Mouse (Mus musculus): ENCODE data around the gene Lingo3.

Lingo3 gene

DNA sequence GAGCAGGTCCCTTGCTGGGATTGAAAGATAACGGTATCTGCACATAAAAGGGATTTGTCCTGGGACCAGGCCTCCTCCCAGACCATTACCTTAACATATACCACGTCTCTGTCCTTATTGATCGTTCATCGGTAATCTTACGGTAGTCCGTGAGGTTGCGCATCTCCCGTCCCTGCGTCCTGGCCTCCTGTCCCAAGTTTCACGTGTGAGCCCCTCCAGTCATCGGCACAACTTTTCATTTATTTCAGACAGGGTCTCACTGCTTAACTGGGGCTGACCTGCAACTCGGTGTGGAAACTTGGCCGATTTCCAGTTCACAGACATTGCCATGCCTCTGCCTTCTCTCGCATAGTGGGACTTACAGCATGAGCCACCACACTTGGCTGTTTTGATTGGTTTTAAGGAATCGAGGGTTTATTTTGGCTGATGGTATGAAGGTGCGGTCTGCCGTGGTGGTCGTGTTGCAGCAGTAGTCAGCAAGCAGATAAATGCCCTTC lies 44.7 kb downstream of the Lingo3 start:
- in situ Hi-C loops (cut with MboI, MseI): no loop called here

DNA sequence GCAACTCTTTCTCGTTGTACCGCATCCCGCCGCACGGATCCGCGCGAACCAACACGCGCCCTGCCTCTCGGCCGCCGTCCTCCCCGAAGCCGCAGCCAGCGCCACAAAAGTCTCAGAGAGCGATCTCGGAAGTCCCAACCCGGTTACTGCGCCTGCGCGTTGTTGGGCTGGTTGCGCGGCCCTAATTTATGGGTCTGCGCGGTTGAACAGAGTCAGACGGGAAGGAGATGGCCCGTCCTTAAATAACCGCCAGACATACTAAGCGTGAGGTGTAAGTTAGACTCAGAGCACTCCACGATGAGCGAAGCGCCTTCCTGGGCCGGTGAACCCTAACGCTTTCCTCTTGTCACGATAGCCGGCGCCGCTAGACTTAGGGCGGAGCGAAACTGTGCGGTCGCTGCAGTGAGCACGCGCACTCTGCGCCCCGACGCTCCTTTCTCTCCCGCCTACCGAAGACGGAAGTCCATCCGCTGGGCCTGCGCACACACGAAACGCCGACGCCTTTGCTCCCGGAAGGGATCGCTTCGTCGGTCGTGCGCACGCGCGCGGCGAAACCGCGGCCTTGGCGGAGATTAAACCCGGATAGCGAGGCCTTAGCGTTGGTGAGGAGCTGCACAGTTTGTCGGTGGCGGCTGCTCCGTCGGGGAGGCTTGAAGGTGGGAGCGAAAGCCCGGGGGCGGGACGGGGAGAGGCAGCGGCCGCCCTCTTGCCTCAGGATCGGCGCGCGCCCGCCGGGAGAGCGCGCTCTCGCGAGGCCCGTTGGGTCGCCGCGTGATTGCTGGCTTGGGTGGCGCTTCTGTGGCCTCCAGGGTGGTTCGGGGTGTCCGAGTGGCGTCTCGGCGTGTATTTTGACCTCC lies 45.5 kb downstream of the Lingo3 start, which contains the start of the genes Sf3a2 and Plekhj1:
Gene Sf3a2, plus strand, starts transcription at position 49 of the 857 bp plus-strand sequence.
Gene Plekhj1, minus strand, starts transcription at position 477 of the 857 bp plus-strand sequence.
- in situ Hi-C loops (cut with MboI, MseI): no loop called here

DNA sequence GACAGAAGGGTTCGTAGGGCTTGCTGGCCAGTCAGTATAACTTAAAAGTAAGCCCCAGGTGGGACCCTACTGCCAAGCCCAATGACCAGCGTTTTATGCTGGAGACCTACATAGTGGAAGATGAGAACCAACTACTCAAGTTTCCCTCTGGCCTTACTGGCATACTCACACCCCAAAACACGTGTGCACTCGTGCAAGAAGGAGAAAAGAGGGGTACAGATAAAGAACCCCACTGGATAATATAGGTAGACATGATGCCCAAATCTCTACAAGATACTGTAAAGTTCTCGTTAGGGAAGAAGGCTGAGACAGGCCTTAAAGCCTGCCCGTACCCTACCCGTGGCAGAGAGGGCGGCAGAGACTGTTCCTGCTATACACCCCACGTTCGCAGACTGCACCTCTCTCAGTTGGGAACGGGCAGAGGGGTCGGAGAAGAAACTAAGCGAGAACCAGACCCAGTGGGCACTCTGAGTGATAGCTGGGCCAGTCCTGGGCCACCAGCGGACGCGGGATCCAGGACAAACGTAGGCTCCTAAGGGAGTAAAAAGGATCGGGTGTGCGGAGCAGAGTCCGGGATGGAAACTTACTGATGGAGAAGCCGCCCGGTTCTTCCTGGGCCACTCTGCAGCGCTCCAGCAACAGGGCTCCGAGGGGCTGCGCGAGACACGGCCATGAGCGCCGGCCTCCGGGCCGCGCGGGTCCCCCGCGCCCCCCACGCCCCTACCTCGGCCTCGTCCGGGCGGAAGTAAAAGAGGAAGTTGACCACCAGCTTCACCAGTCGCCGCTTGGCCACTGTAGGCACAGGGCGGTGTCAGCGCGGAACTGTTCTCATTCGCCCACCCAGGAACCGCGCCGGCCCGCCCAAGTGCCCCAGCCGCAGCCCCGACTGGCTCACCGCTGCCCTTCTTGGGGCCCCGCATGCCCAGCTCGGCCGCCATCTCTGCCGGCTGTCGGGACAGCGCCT lies 46.4 kb downstream of the Lingo3 start:
- in situ Hi-C loops (cut with MboI, MseI): no loop called here

DNA sequence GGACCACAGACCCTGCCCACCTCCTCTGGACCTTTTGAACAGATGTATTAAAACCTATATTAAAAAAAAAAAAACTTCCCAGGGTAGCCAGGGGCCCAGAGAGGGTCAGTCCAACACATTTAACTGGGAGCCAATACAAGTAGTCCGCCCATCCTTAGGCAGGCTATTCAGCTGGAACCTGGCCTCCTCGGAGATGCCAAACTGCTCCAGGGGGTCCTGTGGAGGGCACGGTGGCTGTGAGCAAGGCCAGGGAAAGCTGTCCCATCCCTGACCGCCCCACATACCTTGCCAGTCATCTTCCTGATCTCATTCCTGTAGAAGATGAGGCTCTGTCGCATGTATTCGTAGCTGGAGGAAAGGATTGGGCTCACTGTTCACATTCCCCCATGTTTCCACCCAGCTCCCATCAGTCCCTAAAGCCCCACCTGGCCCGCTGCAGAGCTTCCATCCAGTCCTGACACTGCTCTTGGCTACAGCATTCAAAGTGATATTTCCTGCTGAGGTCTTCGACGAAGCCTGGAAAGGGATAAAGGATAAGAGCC lies 47.5 kb downstream of the Lingo3 start:
- in situ Hi-C loops (cut with MboI, MseI): no loop called here

DNA sequence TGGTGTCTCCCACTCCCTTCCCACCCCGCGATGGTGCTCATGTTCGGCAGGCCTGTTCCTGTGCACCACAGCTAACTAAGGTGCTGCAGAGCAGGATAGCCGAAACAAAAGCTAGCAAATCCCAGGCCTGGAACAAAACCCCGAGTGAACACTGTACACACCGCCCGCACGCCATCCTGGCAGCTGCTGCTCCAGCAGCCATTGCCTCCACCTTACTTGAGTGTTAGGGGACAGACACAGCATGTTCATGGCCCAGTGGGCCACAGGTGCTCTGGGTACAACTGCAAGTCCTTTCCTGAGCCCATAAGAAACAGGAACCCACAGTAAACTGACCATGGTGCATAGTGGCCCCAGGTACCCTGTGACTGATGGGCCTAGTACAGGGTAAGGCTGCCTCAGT lies 49.1 kb downstream of the Lingo3 start:
- in situ Hi-C loops (cut with MboI, MseI): no loop called here

DNA sequence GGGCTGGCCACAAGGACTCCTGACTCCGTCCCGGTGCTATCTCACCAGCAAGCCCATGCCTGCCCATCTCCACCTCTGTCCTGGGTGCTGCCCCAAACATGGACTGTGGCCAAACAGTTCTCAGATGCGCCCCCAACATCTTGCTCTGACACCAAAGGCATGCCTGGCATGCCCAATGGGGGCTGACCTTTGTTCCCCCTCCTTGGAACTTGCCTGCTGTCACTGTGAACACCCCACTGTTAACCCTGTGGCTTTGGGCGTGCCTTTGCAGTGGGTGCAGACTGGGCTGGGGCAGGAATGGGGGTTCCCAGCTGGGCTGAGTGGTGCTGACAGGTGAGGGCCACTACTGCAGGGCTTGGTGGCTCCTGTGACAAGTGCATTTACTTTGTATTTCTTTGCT lies 50.0 kb downstream of the Lingo3 start:
- in situ Hi-C loops (cut with MboI, MseI): no loop called here

DNA sequence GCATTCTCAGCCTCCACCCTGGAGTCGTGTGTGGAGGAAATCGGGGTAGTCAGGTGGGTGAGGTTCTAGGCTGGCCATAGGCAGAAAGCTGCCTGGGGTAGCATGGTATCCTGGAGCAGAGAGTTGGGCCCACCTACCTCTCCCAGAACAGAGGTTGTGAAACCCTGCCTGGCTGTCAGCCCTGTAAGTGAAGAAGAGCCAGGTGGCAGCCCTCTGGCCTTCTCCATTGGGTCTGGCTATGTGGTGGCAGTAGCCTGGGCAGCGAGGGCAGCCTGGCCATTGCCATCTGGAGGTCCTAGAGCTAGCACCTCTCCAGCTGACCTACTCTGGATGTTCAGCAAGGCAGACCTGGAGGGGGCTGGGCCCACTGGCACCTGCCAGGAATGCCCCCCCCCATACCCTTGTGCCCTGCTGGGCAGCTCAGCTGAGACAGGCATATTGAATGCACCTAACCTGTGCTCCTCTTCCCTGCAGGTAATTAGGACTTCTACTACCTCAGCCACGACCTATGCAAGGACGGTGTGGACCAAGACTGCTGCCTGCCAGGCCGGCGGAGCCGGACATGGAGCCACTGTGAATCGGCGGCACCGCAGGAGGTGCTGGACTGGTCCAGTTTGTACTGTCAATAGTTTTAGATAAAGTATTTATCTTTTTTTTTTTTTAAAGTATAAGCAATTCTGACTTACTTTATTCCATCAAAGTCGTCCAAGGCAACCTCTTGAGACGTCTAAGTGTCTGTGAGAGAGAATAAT lies 50.6 kb downstream of the Lingo3 start:
- in situ Hi-C loops (cut with MboI, MseI): no loop called here

DNA sequence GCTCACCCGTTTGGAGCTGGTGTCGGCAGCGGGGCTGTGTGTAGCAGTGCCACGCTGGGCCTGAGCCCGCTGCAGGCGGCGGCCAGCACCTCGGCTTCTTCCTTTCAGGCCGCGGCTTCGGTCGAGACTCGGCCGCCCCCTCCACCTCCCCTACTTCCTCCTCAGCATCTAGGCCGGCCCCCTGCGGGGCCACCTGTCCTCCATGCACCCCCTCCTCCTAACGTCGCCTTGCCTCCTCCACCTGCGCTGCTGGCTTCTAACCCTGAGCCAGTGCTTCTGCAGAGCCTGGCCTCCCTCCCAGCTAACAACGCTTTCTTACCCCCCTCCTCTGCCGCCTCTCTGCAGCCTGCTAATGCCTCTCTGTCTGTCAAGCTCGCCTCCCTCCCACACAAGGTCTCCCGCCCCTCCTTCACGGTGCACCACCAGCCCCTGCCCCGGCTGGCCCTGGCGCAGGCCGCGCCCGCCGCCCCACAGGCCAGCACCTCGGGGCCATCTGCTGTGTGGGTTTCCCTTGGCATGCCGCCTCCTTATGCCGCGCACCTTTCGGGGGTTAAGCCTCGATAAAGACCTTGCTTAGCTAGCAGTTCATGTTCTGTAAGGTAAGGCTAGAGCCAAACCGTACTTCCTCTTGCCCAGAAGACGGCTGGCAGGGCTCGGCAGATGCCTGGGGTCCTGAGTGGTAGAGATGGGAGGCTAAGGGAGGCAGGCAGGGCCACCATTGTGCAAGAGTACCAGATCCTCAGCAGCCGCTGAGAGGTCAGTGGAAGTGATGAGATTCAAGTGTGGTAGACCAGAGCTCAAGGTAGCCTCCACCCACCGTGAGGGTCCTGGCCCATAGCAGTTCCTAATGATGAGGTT lies 51.4 kb downstream of the Lingo3 start:
- in situ Hi-C loops (cut with MboI, MseI): no loop called here

DNA sequence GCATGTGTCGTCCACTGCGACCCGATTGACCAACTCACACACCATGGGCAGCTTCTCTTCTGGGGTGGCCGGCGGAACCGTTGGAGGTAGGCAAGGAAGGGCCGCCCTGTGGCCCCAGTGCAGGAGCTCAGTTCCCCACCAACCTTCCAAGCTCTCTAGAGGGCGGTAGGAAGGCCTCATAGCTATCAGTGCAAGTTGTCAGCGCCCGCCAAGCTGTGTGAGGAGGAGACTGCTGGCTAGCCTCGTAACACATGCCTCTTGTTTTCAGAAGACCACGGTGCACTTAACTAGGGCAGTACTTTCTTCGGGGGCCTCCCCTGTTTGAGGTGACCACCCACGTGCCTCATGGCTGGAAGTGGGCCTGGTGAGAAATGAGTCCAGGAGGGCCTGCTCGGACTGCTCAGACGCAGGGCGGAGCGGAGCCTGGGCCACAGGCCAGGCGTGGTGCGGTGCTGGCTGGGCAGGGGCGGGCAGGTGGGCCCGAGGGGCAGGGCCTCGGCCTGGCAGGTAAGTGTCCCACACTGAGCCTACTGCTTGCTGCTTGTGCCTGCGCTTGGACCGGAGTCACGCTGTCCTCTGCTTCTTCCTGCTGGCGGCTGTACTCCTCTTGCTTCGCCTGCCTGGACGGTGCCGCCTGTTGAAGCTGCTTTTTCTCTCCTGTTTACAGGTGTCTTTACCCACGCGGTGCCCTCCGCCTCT lies 52.2 kb downstream of the Lingo3 start:
- in situ Hi-C loops (cut with MboI, MseI): no loop called here

DNA sequence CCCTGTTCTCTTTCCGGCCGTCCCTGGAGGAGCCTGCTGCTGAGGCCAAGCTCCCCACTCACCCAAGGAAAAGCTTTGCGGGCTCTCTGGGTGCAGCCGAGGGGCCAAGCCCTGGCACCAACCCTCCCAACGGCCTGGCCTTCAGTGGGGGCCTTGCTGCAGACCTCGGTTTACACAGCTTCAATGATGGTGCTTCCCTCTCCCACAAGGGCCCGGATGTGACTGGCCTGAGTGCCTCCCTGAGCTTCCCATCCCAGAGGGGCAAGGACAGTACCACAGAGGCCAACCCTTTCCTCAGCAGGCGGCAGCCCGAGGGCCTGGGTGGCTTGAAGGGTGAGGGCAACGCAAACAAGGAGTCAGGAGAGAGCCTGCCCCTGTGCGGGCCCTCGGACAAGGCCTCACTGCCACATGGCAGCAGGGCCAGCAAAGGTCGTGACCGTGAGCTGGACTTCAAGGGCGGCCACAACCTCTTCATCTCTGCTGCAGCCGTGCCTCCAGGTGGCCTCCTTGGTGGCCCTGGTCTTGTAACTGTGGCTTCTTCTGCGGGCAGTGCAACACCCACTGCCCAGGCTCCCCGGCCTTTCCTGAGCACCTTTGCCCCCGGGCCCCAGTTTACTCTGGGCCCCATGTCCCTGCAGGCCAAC lies 53.0 kb downstream of the Lingo3 start:
- in situ Hi-C loops (cut with MboI, MseI): no loop called here

DNA sequence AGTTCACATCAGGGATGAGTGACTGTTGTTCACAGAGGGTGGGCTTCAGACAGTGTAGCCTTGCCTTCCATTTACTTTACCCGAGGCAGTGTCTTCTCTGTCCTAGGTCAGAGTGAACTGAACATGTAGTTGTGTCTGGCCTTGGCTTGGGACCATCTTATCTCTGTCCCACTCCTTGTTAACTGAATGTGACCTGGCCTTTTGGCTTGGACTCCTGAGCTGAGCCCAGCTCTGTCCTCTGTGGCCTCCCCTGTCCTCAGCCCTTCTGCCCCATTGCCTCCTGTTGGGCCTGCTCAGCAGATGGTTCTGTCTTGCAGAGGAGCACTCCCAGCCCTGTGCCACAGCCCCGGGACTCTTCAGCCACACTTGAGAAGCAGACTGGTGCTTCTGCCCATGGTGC lies 56.3 kb downstream of the Lingo3 start:
- in situ Hi-C loops (cut with MboI, MseI): loop anchor here (5.0 kb wide), 1 partner anchor 70 kb away; no protein-coding TSS in a partner anchor

DNA sequence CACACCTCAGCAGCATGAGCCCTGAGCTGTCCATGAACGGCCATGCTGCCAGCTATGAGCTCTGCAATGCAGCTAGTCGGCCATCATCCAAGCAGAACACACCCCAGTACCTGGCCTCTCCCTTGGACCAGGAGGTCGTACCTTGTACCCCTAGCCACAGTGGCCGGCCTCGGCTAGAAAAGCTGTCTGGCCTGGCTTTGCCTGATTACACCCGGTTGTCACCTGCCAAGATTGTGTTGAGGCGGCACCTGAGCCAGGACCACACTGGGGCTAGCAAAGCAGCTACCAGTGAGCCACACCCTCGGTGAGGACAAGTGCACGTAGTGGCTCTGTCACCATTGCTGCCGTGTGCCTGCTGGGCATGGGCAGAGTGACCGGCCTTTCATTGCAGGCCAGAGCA lies 57.9 kb downstream of the Lingo3 start:
- in situ Hi-C loops (cut with MboI, MseI): loop anchor here (5.0 kb wide), 1 partner anchor 69 kb away; no protein-coding TSS in a partner anchor

DNA sequence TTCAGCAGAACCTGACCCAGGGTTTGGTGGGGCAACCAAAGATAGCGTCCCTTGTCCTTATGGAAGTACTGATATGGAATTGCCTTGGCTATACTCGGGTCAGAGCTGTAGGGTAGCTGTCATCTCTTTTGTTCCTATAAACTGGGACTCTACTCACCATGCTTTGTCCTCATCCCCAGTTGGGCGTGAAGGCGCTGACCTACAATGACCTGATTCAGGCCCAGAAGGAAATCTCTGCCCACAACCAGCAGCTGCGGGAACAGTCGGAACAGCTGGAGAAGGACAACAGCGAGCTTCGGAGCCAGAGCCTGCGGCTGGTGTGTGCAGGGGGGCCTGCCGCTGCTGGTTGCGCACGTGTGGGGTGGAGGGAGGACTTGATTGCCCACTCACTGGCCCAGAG lies 59.0 kb downstream of the Lingo3 start:
- in situ Hi-C loops (cut with MboI, MseI): loop anchor here (5.0 kb wide), 1 partner anchor 68 kb away; no protein-coding TSS in a partner anchor

DNA sequence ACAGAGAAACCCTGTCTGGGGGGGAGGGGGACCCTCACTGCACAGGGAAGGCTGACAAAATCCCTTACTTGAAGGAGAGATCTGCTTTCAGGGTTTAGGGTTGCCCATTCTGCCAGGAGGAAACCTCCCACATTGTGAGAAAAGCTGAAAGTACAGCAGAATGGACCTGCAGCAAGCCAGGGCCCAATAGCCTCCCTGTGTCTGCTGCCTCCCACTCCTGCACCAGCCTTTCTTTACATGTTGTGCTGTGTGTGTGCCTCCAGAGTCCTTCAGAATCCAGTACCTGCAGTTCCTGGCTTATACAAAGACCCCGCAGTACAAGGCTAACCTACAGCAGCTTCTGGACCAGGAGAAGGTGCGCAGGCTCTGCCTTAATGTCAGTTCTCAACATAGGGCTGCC lies 59.5 kb downstream of the Lingo3 start:
- in situ Hi-C loops (cut with MboI, MseI): no loop called here
